Mouse (Mus musculus) liver, adult 2 months (tissue): ENCODE measurements around the gene Ginm1.

Experiments used
- CTCF ChIP-seq: fragments of 200-500 bp; IDR thresholded peaks from 2 replicates; pipeline ENCODE4 v1.5.1; 2011; ENCODE audit warnings: low read depth, low read length, control low read depth
- POLR2A ChIP-seq: fragments of 200-500 bp; IDR thresholded peaks from 2 replicates; pipeline ENCODE4 v1.6.1; 2011; ENCODE audit warnings: low read length, control low read depth; ENCODE audit not compliant: insufficient read depth; ENCODE audit errors: extremely low read depth

DNA sequence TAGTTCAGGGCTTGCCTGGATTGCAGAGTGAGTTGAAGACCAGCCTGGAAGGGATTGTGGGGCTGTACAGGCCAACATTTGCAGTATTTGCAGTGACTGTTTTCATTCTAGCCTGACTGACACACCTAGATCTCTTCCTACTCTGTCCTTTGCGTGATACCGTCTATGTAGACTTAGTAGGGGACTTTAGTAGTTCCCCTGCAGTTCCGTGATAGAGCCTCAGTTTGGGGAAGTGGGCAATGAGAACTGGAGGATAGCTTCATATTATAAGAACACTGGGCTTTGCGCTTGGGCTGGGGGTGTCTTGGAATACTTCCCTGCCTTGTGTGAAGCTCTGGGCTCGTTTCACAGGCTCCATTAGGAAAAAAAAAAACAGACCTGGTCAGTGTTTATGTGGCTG is 27.5 kb upstream of the Ginm1 start:
- TF ChIP-seq POLR2A: no peak
- TF ChIP-seq CTCF: no peak
